Mouse (Mus musculus): Measurements from ENCODE around the gene Cth. TPM values are rescaled to one million over a fixed set of nuclear protein-coding genes. Genes with fewer than 3 reads are reported as not detected.

The Cth gene
- polyA plus RNA-seq, 1 experiment: not detected

DNA sequence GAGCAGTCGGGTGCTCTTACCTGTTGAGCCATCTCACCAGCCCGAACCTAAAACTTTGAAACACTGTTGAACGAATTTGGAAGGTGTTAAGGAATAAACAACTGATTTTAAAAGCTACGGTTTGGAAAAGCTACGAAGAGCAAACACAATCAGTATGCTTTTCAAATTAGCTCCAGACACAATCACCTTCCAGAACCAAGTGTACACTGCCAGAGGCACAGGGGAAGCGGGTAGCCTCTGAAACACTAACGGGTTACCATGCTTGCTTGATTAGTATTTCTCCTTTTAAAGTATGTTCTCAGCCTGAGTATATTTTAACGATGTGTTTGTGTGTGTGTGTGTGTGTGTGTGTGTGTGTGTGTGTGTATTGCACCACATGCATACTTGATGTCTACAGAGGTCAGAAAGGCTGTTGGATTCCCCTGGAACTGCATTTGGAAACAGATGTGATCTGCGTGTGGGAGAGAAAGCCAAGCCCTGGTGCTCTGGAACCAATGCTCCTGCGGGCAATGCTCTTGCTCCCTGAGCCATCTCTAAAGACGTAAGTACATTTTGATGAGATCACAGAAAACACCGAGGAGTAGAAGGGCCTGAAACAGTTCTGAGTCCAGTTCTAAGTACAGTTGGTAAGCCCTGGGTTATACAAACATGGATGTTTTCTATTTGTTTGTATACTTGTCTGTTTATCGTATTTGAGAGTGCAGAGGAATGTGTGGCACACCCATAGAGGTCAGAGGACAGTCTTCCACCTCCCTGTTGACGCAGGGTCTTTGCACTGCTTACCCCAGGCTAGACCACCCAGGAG lies 1.0 kb upstream of the Cth start:
- 68% methylated on average over 14 of the region's 14 CpGs for WGBS
- no peak overlapping the region for H3K27ac ChIP-seq (ENCODE audit: insufficient read depth, low read depth, low read length)
- no peak for TF ChIP-seq POLR2A (IDR thresholded peaks at IDR 0.05; ENCODE audit: insufficient read depth, low read depth, low read length)
- TF ChIP-seq CTCF (IDR thresholded peaks at IDR 0.05; ENCODE audit: insufficient read depth, low read depth, low read length): no peak
- peaks cover 6% of the 10 kb centered on the region for H3K4me1 ChIP-seq (ENCODE audit: control insufficient read depth, insufficient read depth, low read length)
- H3K4me3 ChIP-seq (ENCODE audit: insufficient read depth, low read depth, low read length): no peak overlapping the region

DNA sequence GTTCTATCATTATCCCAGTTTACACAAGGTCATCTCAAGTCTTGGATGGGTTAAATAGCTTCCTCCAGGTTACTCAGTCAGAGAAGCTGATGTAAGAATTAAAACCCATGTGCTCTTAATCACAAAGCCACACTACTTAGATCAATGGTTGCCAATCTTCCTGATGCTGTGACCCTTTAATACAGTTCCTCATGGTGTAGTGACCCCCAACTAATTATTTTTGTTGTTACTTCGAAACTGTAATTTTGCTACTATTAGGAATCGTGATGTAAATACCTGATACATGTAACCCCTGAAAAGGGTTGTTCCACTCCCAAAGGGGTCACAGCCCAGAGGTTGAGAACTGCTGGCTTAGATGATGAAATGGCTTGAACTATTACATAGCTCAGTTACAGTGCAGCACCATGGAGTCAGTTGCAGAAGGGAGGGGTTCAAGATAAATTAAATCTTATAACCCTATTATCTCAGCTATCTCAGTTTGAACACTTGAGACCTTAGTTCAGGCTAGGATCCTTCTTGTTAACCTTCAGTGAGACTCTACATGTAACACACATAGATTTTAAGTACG lies 1.5 kb downstream of the Cth start:
- 84% methylated on average over 3 of the region's 3 CpGs for WGBS
- no peak overlapping the region for H3K27ac ChIP-seq (ENCODE audit: insufficient read depth, low read depth, low read length)
- TF ChIP-seq CTCF (IDR thresholded peaks at IDR 0.05; ENCODE audit: insufficient read depth, low read depth, low read length) (no peak), POLR2A (IDR thresholded peaks at IDR 0.05; ENCODE audit: insufficient read depth, low read depth, low read length) (no peak)
- no peak overlapping the region for H3K4me3 ChIP-seq (ENCODE audit: insufficient read depth, low read depth, low read length)
- H3K4me1 ChIP-seq (ENCODE audit: control insufficient read depth, insufficient read depth, low read length): peaks cover 6% of the 10 kb centered on the region

DNA sequence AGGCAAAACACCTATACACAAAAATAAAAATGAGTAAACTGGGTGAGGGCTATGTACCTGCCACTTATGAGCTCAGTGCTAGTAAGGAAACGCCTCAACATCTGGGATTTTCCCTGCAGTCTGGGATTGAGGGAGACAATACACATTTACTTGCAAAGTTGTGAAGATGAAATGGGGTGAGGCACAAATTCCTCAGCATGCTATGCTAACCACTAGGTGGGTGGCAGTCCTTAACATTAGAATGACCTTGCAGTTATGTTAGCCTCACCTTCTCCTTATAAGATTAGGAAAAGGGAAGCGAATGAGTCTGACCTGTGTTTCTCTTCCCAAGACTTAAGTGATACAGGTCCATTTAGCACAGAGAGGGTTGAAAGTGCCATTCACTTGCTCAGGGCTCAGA lies 3.5 kb downstream of the Cth start:
- WGBS: 92% methylated on average over 2 of the region's 2 CpGs
- H3K4me3 ChIP-seq (ENCODE audit: insufficient read depth, low read depth, low read length): no peak overlapping the region
- TF ChIP-seq POLR2A (IDR thresholded peaks at IDR 0.05; ENCODE audit: insufficient read depth, low read depth, low read length) (no peak), CTCF (IDR thresholded peaks at IDR 0.05; ENCODE audit: insufficient read depth, low read depth, low read length) (no peak)
- peaks cover 6% of the 10 kb centered on the region for H3K4me1 ChIP-seq (ENCODE audit: control insufficient read depth, insufficient read depth, low read length)
- H3K27ac ChIP-seq (ENCODE audit: insufficient read depth, low read depth, low read length): no peak overlapping the region

DNA sequence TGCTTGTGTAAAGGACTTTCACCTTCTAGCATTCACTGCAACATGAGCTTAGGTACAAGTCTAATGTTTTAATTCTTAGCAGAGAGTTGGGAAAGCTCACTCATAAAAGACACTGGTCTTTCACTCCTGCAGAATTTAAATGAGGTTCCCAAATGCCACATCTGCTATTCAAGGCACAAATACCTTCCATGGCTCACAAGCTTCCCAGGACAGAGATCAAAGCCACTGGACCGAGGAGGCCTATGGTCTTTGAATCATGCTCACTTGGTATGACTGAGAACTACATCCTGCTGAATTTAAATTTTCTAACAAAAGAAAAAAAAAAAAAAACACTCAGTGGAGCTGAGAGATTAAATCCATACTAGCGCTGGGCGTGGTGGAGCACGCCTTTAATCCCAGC lies 8.5 kb downstream of the Cth start:
- Histone ChIP-seq H3K27ac (ENCODE audit: insufficient read depth, low read depth, low read length) (no peak overlapping the region), H3K4me1 (ENCODE audit: control insufficient read depth, insufficient read depth, low read length) (no peaks in the 10 kb centered on the region), H3K4me3 (ENCODE audit: insufficient read depth, low read depth, low read length) (no peak overlapping the region)
- 79% methylated on average over 4 of the region's 4 CpGs for WGBS
- TF ChIP-seq CTCF (IDR thresholded peaks at IDR 0.05; ENCODE audit: insufficient read depth, low read depth, low read length): no peak
- TF ChIP-seq POLR2A (IDR thresholded peaks at IDR 0.05; ENCODE audit: insufficient read depth, low read depth, low read length): no peak

DNA sequence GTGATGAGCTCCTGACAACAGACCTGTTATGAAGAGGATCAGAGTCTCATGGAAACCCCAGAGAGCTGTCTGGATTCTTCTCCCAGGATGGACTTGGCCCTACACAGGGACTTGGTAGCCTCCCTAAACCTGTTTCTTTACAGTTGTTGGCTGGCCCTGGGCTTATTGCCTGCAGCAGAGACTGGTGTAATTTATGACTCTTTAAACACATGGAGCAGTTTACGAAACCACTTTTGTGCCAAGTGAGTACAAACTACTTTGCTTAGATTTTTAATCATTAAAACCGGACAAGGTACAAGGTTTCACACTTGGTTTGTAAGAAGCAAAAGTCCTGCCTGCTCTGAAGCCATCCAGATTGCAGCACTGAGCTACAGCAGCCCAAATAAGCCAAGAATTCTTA lies 12.7 kb downstream of the Cth start:
- WGBS: 92% methylated on average over 2 of the region's 2 CpGs
- TF ChIP-seq POLR2A (IDR thresholded peaks at IDR 0.05; ENCODE audit: insufficient read depth, low read depth, low read length) (no peak), CTCF (IDR thresholded peaks at IDR 0.05; ENCODE audit: insufficient read depth, low read depth, low read length) (no peak)
- H3K4me3 ChIP-seq (ENCODE audit: insufficient read depth, low read depth, low read length): no peak overlapping the region
- H3K27ac ChIP-seq (ENCODE audit: insufficient read depth, low read depth, low read length): no peak overlapping the region
- no peaks in the 10 kb centered on the region for H3K4me1 ChIP-seq (ENCODE audit: control insufficient read depth, insufficient read depth, low read length)

DNA sequence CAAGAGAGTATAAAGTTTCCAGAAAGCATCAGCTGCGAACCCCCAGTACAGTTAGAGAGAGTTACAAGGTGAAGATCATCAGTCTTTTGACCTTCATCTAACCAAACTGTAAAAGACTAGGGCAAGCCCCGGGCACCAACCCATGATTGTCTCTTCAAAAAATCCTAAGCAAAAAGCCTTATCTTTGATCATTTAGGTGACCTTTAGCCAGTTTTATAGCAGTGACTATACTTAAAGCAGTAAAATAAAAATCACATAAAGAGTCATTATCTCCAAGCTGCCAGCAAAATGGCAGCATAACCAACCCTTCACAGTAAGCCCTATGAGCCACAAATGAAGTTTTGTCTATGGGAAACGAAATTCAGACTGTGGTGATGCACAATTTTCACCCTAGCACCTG lies 14.6 kb downstream of the Cth start:
- H3K27ac ChIP-seq (ENCODE audit: insufficient read depth, low read depth, low read length): no peak overlapping the region
- H3K4me1 ChIP-seq (ENCODE audit: control insufficient read depth, insufficient read depth, low read length): no peaks in the 10 kb centered on the region
- H3K4me3 ChIP-seq (ENCODE audit: insufficient read depth, low read depth, low read length): no peak overlapping the region
- TF ChIP-seq CTCF (IDR thresholded peaks at IDR 0.05; ENCODE audit: insufficient read depth, low read depth, low read length) (no peak), POLR2A (IDR thresholded peaks at IDR 0.05; ENCODE audit: insufficient read depth, low read depth, low read length) (no peak)
- 80% methylated on average over 3 of the region's 3 CpGs for WGBS

DNA sequence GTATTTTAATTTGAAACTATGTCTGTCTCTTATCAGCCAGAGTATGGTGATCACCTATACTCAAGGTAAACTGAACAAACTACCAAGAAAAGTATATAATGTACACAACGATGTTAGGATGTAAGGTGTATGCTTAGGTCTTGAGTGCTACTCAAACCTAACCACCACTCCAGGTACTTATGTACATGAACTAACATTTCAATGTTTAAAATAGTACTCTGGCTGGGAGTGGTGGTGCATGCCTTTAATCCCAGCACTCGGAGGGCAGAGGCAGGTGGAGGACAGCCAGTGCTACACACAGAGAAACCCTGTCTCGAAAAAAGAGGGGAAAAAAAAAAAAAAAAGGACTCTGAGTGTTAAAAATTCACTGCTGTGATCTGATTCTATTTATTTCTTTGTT lies 16.7 kb downstream of the Cth start:
- WGBS: 79% methylated on average over 3 of the region's 3 CpGs
- H3K27ac ChIP-seq (ENCODE audit: insufficient read depth, low read depth, low read length): no peak overlapping the region
- TF ChIP-seq CTCF (IDR thresholded peaks at IDR 0.05; ENCODE audit: insufficient read depth, low read depth, low read length): no peak
- TF ChIP-seq POLR2A (IDR thresholded peaks at IDR 0.05; ENCODE audit: insufficient read depth, low read depth, low read length): no peak
- H3K4me1 ChIP-seq (ENCODE audit: control insufficient read depth, insufficient read depth, low read length): no peaks in the 10 kb centered on the region
- no peak overlapping the region for H3K4me3 ChIP-seq (ENCODE audit: insufficient read depth, low read depth, low read length)

DNA sequence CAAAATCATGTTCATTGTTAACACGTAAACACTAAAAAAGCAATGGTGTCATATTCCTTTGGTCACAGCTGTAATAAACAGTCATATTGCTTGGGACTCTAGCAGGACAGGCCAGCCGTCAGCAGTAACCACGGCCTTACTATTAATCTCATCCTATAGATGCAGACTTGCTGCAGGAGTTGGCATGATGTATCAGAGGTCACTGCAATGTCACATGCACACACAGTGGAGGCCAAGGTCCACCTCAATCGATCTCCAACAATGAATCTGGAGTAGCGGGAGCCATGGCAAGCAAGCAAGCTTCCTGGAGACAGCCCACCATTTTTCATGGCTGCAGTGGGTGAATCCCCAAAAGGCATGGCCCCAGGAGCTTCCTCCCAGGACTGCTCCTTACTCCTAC lies 23.2 kb downstream of the Cth start:
- WGBS: 93% methylated on average over 5 of the region's 5 CpGs
- TF ChIP-seq CTCF (IDR thresholded peaks at IDR 0.05; ENCODE audit: insufficient read depth, low read depth, low read length) (no peak), POLR2A (IDR thresholded peaks at IDR 0.05; ENCODE audit: insufficient read depth, low read depth, low read length) (no peak)
- Histone ChIP-seq H3K4me1 (ENCODE audit: control insufficient read depth, insufficient read depth, low read length) (no peaks in the 10 kb centered on the region), H3K27ac (ENCODE audit: insufficient read depth, low read depth, low read length) (no peak overlapping the region), H3K4me3 (ENCODE audit: insufficient read depth, low read depth, low read length) (no peak overlapping the region)

DNA sequence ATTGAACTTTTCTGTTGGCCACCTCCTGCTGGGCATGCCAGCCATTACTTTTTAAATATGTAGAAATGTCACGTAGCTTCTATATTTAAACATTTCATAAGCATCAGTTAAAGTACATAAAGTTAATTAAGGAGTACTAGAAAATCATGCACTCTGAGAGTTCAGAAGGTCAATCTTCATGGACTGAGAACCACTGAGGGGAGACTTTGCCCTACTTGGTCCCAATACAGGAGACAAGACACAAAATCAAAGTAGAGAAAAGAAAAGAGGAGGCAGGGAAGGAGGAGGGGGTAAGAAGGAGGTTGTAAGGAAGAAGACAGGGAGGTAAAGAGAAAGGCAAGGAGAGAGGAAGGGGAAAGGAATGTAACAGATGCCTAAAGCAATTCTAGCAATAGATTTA lies 24.9 kb downstream of the Cth start:
- H3K4me3 ChIP-seq (ENCODE audit: insufficient read depth, low read depth, low read length): no peak overlapping the region
- no peak for TF ChIP-seq CTCF (IDR thresholded peaks at IDR 0.05; ENCODE audit: insufficient read depth, low read depth, low read length)
- TF ChIP-seq POLR2A (IDR thresholded peaks at IDR 0.05; ENCODE audit: insufficient read depth, low read depth, low read length): no peak
- no peaks in the 10 kb centered on the region for H3K4me1 ChIP-seq (ENCODE audit: control insufficient read depth, insufficient read depth, low read length)
- 89% methylated on average over 1 of the region's 1 CpGs for WGBS
- no peak overlapping the region for H3K27ac ChIP-seq (ENCODE audit: insufficient read depth, low read depth, low read length)
